Mouse (Mus musculus): Measurements from ENCODE around the gene Pgpep1.

Gene Pgpep1

DNA sequence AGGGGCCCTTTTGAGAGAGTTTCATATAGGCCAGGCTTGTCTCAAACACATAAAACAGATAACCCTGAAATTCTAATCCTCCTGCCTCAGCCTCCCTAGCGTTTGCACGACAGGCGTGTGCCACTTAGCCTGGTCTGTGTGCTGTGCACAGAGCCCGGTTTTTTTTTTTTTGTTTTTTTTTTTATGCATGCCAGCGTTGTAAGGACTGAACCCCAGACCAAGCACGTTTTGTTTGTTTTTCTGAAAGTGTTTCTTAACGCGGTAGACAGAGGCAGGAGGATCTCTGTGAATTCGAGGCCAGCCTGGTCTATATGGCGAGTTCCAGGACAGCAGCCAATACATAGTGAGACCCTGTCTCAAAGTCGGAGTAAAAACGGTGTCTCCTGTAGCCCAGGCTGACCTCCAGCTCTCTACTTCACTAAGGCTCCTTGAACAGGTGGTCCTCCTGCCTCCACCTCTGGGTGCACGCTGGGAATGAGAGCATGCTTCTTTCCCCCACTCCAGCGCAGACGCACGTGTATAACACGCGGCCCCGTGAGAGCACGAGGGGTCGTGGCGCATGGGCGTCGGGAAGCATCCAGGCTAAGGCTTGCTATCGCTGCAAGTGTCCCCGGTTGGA lies 51.3 kb downstream of the Pgpep1 start, which contains the start of gene Ssbp4:
Gene Ssbp4, minus strand, starts transcription at position 124 of the 619 bp plus-strand sequence.
- DNase-seq (ENCODE audit: low spot score), result no peak

DNA sequence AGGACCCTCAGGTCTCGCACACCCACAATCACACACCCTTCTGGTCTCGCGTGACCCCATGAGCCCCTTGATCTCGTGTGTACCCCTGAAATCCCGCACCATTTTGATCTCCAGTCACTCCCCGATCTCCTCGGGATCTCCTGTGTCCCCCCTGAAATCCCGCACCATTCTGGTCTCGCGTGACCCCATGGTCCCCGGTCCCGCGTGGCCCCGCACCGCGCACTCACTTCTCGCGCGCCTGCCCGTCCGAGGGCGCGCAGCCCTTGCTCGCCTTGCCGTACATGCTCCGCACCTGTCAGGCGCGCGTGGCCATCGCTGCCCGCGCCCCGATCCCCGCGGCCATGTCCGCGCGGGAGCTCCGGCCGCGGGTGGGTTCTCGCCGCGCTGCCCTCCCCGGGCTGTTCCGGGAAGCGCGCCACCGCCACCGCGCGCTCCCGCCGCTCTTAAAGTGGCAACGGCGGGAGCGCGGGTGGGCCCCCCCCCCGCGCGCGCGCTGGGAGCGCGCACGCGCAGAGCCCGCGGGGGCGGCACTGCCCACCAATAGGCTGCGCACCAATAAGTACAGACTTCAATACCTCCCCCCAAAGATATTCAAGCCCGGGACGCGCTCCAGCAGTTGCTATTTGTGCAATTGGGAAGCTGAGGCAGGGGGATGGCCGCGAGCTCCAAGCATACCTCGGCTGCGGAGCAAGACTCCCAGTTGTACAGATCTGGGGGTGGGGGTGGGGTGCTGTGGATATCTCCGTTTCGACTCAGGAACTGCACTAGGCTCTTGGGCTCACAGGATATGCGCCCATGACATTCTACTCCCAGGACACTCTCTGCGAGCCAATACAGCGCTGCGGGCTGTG lies 52.1 kb downstream of the Pgpep1 start:
- peak; percentile 72 for DNase-seq (ENCODE audit: low spot score)

DNA sequence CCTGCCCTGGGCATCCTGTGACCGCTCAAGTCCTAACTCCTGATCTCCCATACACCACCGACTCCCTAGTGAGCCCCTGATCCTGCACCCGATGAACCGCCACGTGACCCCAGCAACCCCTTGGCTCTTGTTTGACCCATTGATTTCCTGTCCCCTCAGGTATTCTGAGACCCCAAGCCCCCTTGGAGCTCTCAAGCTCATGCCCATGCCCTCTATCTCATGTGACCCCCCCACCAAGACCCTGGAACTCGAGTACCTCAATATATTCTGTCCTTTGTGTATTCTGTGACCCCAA lies 52.6 kb downstream of the Pgpep1 start:
- DNase-seq (ENCODE audit: low spot score), result peak; percentile 17

DNA sequence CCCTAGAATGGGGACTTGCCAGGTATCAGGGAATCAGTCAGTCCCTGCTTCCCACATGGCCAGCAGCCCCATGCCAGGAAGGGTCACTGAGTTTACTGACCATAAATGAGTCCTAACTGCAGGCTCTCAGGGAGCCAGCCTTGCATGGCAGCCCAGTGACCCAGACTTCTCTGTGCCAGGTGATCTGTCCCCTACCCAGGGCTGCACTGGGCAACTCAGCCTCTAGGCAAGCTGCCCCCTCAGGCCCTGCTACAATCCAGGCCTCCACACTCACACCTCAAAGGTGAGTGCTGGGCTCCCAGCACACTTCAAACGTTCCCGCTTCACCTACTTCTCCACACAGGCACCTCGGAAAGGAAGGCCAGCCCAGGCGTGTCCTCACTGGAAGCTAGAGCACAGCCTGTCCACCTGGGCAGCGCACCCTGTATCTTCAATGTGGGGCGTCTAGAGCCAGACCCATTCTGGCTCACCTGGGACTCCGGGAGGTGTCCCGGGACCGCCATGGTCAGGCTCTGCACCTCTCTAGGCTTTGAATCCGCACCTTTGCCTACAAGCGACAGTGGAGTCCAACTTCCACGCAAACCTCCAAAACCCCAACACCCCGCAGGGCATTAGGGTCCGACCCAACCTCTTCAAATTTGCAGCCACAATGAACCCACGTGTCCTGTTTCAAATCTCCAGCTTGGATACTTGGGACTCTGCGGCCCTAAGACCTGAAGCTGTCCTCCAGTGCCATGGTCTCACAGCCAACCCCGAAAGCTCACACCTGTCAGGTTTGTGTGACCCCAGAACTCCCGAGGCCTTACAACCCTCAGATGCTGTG lies 53.2 kb downstream of the Pgpep1 start:
- no peak for DNase-seq (ENCODE audit: low spot score)

DNA sequence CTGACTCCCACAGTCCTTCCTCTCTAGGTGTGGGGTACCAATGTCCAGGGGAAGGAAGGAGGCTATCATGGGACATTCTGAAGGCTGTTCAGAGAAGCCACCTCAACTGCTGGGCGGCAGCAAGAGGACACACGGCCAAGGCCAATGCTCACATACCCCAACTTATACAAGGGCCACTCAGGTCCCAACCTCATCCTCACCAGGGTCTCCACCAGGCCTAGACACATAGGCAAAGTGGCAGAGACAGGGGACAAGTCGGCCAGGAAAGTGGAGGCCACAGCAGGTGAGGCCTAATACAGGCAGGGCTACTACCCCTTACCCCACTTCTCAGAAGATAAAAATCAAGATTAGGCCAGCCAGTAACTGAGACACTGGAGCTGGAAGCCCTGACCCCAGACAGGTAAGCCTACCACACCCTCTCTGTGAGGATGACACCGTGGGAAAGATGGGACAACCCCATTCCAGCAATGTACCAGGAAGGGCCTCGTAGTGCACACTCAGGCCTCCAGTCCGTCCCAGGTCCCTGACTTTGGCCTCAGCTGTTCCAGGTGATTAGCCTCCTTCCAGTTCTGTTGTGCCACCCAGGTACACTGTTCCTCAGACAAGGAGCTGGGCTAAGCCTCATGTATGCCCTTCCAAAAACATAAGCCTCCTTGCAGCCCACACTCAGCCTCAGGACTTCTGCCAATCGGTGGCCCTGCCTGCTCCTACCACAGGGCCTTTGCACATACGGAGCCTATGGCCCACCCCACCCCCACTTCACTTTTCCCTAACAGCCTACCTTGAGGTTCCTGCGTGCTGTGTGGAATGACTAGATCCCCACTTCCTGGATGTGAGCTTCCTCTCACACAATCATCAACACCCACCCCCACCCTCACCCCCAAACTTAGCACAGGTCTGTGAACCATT lies 54.1 kb downstream of the Pgpep1 start:
- DNase-seq (ENCODE audit: low spot score), result no peak

DNA sequence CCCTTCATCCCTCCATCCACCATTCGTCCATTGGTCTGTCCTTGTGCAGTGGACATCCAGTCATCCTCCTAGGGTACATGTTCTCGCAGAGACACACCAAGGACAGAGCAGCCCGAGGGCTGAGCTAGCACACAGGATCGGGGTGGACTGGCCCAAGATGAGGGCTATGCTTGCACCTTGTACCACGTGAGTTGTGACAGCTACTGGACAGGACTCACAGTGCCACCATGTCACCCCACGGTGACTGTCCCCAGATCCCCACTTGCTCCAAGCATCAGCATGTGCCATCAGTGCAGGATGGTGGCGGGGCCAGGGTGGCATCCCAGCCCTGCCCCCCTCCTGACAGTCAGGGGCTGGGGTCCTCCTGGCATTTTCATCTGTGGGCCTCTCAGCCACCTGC lies 55.6 kb downstream of the Pgpep1 start:
- DNase-seq (ENCODE audit: low spot score), result no peak

DNA sequence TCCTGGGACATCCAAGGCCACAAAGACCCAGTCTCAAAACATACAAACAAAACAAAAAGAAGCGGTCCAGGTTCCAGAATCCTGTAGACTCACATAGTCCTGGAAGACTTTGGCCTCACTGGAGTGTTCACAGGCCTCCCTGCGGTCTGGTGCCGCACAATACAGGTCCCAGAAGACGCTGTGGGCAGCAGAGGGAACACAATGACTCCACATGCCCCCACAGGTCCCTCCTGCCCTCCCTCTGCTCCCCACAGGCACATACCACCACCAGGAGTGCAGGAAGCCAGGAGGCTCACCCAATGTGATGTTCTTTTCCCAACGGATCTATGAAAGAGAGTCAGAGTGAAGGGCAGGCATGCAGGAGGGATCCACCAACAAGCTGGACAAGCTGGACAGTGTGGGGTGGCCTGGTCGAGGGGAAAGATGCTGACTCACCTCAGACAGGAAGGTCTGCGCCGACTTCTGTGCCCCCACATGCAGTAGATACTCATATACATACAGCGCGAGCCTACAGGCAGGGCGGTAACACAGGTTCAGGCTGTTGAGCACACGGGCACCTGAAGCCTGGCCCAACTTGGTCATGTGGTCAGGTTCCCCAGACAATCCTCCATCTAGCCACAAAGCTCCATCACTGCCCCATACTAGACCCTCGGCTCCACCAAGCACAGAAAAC lies 57.9 kb downstream of the Pgpep1 start:
- DNase-seq (ENCODE audit: low spot score), result no peak

DNA sequence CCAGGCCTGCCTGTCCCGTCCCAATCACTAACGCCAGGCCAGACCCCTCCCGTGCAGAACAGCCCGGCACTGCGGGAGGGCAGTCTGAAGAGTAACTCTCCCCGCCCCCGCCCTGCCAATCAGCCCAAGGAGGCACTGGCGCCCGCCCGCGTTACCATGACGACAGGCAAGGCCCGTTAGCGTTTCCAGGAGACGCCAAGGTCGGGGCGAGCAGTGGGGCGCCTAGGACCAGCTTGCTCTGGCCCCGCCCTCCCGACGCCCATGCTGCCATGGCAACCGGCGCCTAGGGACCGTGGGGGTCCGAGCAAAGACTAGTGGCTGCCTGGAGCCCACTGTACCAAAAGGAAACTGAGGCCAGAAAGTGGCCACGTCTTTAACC lies 58.9 kb downstream of the Pgpep1 start:
- peak; percentile 79 for DNase-seq (ENCODE audit: low spot score)

DNA sequence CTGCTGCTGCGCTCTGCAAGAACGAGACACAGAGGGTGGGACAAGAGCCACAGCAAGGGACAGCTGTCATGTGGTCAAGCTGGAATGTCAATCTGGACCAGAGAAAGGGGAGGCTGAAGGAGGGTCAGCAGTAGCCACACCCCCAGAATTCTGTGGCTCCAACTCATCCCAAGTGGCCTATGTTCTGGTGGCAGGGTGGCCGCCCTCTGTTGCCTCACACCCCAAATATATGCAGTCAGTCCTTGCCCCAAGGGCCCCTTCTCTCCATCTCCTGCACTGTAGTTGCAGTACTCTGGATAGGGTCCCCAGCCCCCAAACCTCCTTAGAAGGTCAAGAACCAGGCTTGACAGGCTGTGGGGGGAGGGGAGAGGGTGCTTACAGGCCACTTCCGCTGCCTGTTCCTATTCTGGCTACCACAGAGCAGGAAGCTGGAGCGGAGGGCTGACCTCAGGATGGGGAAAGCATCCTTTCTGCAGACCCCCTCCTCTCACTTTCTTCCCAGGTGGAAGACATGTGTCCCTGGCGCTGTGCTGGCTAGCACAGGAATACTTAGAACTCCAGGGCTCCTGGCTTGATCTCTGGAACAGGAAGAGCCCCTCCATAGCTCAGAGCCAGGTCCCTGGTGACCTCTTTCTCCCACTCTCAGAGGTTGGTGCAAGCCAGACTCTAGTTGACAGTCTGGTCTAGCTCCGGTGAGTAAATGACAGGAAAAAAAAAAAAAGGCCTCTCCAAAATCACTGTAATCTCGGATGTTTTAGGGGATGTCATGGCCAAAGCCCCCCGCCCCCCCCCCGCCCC lies 59.5 kb downstream of the Pgpep1 start:
- DNase-seq (ENCODE audit: low spot score), result peak; percentile 63

DNA sequence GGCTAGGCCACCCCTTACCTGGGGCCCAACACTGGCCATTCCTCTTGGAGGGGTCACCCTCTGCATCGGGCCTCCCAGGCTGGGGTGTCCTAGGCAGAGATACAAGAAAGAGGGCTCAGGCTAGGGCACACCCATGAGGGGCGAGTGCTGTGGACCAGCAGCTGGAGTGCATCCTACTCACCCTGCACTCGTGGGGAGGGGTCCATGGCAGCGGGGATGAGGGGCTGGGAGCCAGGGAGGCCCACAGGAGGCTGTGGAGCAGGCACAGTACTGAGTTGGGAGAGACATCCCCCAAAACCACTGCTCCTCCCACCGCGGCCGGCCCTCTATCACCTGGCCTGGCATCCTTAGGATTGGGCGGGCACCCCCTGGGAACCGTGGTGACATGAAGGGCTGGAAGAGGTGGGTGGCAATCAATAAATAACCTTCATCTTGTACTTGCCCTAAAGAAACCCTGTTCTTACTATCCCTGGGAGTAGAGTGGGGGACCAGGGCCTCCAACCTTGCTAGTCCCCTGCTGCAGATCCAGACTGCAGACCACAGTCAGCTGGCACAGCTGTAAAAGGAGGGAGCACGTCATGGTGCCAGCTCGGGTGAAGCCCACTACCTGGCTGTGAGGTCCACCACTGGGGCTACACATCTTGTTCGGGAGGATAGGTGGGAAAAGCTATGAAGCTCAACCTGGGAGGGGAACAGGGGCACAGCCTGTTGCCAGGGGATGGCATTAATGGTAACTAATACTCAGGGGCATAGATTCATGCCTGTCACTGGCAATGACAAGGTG lies 60.5 kb downstream of the Pgpep1 start:
- no peak for DNase-seq (ENCODE audit: low spot score)

DNA sequence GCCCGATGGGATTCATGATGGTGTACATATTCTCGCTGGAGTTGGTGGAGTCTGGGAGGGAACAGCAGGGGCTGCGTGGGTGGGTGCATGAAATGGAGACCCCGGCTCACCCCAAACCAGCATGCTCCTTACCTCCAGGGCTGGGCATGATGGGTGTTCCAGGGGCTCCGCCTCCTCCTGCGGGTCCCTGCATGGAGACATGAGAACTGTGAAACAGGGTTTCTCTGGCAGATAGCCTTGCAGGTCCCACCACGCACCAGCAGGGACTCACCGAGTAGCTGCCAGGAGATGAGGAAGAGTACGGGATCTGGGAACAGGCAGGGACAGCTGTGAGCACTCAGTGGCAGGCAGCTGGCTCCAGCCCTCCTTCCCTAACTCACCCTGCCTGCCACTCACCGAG lies 61.5 kb downstream of the Pgpep1 start:
- DNase-seq (ENCODE audit: low spot score), result no peak

DNA sequence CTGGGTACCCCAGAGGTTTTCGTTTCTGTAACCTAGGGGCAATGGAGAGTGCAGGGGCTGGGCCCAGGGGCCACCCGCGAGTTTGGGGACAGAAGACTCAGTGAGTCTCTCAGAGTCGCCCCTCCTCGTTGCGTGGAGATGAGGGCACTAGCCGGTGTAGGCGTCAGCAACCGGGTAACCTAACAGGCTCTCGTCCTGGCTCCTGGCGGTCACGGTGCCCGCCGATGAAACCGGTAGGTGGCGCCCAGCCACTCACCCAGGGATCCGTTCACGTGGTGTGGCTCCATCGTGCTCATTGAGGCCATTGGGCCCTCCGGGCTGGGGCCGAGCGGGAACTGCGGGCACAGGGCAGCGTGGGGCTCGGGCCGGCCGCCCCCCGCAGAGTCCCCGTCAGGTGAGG lies 61.9 kb downstream of the Pgpep1 start:
- DNase-seq (ENCODE audit: low spot score), result peak; percentile 88

DNA sequence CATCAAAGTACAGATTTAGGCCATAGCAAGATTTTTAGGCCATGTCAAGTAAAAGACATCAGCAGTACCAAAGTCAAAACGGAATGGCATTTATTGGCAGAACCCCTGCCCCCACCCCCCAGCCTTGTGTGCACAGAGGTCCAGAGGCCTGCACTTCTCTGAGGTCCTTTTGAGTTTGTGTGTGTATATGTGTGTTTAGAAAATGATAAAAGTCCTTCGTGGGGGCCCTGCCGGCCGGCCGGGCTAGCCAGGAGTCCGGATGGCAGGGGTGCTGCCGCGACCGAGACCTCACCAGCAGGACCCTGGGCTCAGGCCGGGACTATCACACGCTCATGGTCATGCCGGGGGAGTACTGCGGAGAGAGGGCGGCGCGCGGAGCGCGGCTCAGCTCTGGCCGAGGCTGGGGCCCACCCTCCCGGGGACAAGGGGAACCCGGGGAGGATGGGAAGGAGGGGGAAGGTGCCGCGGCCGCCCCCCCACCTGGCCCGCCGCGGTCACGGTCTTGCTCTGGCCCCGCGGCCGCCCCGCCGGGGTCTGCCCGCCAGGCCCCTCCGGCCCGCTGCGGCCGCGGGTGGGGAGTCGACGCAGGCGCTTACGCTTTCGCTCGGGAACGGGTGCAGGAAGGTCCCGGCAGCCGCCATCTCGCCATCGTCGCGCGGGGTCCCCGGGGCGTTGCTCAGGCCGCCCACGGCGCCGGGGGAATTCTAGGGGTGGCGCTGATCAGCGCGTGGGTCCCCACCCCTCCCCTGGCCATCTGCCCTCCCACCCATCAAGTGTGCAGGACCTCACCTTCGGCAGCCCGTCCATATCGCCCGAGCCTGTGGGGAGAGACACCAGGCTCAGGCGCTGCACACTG lies 62.5 kb downstream of the Pgpep1 start:
- no peak for DNase-seq (ENCODE audit: low spot score)

DNA sequence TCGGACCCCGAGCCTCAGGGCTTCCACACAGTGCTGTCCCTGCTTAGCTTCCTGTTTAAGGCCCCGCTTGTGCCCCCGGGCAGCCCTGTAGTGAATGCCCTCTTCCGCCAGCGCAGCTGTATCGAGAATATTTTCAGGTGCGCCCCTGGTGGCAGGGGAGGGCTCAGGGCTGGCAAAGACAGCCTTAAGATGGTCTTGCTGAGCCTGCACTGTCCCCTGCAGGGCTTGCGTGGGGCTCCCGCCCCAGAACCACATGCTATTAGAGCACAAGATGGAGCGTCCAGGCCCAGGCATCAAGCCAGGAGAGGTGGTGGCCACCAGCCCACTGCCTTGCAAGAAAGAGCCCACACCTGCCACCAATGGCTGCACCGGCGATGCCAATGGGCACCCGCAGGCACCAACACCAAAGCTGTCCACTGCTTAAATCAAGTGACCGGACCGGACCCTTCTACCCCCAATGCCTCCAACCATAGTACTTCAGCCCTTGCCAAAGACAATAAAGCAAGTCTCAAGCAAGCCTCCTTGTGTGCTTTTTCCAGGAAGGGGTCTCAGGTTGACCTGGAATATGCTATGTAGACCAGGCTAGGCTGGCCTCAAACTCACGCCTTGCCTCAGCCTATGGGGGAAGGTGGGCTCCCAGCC lies 63.3 kb downstream of the Pgpep1 start:
- DNase-seq (ENCODE audit: low spot score), result no peak

Data from layer of hippocampus, adult 11-12 months (tissue).